Mouse (Mus musculus) WW6 (cell line): ENCODE results near the gene Rgl2.
"Not testable (repeated sequence)": the region's sequence is repeated elsewhere in the genome, so short reads cannot be mapped to it uniquely, and the experiment has no call there.

Source experiments
- DNase-seq: peaks from one replicate; pipeline ENCODE4 v3.0.0-alpha.2; 2013; ENCODE audit warnings: low read depth, low spot score

The Rgl2 gene

DNA sequence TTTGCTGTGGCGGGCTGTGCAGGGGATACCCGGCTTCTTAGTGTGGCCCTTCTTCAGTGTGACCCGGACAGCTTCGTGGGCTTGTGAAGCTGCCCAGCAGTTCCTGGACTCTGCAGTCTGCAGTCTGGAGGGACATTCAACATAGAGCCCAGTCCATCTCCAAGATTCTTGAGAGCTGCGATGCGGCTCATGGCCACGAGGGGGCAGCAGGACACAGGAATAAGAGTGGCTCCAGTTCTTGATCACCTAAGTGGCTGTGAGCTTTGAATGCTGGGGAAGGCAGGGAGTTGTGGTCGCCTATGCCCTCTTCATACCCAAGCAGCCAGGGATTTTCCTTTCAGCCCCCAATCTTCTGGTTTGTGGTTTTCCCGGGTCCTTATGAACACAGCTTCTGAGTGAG is 39.1 kb downstream of the Rgl2 start:
- no peak for DNase-seq

DNA sequence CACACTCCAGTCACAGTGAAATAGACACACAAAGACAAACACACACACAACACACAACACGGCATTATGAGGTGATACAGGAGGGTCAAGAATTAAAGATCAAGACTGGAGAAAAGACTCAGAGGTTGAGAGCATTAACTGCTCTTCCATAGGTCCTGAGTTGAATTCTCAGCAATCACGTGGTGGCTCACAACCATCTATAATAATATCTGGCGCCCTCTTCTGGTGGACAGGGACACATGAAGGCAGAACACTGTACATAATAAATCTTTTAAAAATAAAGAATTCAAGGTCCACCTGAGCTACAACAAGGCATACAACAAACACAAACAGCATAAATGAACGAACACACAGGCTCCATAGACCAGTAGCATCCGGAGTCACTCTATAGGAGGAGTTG is 39.6 kb downstream of the Rgl2 start:
- no peak for DNase-seq

DNA sequence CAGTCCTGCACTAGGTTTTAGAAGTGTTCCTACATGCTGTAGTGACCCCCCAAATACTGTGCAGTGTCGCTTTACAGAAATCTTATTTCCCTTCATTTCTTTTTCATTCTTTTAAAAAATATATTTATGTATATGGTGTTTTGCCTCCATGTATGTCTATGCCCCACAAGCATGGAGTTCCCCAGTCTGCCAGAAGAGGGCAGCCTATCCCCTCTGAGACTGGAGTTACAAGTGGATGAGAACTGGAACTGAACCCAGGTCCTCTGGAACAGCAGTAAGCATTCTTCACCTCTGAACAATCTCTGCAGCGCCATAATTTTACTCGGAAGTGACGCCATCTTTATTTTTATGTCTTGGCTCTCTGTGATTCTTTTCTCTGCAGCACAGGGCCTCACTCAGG is 40.1 kb downstream of the Rgl2 start:
- DNase-seq: no peak

DNA sequence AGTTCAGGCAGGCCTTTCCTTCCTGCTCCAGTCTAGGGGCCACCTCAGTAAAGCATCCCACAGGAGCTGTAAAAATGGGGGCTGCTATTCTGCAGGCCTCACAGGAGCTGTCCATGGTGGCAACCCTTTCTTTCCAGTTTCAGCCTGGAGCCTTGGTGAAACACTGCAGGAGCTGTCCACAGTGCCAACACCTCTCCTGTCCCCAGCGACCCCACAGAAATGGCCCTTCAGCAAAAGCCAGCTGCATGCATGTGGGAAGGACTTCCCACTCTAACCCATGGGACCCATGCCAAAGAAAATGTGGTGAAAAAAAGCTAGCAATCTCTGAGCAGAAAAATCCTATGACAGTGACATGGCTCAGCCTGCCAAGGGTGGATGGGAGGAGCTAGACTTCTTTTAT is 43.3 kb downstream of the Rgl2 start:
- no peak for DNase-seq

DNA sequence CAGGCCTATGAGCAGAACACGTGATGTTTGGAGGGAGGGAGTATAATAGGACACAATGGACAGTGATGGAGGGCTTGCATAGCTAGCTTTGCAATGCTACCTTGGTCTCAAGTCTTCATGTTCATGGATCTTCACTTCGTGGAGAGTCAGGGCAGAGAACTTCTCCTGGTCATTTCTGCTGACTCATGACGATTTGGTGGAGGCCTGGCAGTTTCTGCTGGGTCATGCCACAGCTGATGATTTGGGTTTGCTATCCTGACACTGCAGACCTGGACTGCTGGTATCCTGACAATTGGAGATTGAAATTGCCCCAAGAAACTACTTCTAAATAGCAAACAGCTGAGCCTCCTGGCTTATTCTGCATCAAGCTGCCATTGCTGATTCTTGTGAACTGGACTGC is 44.2 kb downstream of the Rgl2 start:
- no peak for DNase-seq

DNA sequence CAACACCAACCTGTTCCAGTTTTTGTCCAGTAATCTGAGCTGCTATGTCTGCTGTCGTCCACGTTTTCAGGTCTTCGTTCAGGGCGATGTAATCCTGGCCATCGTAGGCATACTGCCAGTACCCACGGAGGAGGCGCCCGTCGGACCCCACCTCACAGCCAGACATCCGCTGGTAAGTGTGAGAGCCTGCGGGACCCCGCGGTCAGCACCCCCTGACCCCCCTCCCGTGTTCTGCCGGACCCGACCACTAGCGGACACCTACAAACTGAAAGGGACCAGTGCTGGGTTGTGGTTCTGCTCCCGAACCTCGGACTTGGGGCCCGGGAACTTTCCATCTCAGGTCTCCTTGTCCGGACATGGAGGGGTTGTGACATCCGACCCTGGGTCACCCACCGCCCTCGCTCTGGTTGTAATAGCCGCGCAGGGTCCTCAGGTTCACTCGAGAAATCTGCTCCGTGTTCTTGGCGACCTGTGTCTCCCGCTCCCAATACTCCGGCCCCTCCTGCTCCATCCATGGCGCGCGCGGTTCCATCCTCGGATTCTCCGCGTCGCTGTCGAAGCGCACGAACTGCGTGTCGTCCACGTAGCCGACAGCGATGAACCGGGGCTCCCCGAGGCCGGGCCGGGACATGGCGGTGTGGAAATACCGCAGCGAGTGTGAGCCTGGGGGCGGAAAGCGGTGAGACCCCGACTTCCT is 48.7 kb downstream of the Rgl2 start:
- DNase-seq: no peak

DNA sequence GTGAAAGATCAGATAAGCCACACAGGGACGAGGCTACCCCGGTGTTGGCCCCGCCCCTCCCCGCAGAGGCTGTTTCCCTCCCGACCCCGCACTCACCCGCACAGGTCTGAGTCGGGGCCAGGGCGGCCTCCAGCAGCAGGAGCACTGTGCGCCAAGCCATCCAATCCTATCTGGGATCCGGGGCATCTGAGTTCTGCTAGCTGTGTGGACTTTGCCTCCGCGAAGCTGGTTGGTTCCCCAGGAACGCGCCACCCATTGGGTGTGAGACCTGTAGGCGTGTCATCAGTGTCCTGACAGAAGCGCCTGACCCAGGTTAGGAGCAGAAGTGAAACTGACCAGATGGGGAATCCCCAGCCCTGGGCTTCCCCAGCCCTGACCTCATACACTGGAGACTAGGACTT is 49.3 kb downstream of the Rgl2 start:
- no peak for DNase-seq

DNA sequence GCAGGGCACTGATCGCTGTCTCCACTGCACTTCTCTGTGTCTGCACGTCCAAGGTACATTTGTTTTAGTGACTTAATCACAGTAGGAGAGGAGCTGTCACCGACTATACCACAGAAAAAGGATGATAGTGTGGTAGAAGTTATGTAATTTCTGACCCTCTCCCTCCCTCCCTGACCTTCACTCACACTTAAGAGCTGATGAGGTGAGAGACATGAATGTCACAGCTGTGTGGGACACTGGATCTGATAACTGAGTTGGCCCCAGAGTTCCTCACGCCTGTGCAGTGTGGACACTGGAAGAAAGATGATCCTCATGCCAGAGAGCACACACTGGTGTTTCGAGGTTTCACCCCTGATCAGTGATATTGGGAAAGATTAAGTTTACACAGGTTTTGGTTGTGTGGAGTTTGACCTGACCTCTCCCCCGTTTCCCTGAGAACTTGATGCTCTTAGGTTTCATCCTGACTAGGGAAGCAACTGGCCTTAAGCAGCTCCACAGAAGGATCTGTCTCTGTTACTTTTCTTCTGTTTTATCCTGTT is 50.2 kb downstream of the Rgl2 start:
- DNase-seq: no peak

DNA sequence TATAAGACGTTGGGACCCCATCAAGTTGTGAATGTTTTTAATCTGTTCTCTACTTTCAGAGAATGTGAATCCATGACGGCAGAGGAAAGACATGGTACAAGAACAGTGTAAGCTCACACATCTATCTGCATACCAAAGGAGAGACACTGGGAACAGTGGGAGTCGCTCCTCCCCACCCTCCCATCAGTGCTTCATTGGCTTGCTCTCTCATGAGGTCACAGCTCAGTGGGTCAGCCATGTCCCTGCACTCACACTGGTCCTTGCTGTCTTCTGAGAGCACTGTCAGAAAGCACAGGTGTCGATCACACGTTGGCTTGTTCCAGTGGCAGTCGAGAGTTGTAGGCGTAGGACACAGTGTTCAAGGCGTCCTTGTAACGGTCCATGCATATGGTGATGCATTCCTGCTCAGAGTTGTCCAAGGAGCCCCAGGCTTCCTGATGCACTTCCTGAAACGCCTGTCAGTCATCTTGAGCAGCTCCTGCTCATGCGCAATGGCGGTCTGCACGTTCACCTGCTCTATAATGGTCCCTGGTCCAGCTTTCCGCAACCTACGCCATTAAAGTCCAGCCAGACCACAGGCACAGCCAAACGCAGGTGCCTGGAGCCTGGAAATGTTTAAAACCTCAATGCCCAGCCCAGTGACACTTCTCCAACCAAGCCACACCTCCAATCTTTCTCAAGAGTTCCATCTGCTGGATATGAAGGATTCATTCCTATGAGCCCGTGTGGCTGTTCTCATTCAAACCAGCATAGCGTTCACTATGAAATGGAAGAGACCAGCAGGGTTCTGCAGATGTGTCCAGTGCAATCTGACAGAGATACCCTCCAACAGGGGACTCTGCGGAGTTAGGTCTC is 51.1 kb downstream of the Rgl2 start:
- DNase-seq: no peak

DNA sequence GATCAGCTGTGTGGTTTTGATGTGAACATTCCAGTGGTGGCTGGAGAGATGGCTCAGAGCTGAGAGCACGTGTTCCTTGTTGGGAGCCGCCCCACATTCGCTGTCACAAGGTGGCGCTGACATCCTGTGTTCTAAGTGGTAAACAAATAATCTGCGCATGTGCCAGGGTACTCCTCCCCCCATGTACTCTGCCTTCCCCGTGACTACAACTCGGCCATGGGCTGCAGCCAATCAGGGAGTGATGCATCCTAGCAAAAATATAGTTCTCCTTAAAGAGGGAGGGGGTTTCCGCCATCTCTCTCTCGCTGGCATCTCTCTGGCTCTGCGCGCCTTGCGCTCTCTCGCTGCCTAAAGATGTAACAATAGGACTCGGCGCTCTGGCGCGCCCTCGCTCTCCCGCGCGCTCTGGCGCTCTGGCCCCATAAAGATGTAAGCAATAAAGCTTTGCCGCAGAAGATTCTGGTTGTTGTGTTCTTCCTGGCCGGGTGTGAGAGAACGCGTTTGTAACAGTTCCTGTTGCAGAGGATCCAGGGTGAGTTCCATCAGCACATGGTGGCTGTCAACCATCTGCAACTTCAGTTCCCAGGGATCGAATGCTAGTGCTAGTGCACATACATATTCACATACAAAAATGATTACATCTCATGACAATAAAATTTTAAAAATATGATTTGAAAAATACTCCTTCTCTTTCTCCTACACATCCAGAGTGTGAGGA is 52.0 kb downstream of the Rgl2 start:
- DNase-seq: peak; percentile 79

DNA sequence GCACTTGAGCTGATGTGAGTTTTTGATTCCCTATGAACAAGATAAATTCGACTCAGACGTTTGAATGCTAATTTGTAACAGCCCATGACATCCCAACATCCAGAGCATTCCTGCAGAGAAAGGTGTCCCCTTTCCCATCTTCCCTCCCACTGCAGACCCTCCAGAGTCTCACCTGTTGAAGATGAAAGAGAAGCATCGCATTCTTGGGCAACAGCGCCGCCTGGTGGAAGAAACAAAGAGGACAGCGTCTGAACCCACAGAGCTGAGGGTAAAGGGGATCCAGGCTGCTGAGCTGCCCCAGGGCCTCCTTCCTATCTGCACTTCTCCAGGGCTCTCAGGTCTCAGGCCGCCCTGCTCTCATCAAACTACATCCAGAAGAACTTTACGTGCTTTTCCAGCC is 52.8 kb downstream of the Rgl2 start:
- not testable (repeated sequence) for DNase-seq
